Mouse (Mus musculus) limb, embryonic 15.5 days (tissue): ENCODE measurements around the gene Fuk. TPM values are rescaled to one million over a fixed set of nuclear protein-coding genes. Genes with fewer than 3 reads are reported as not detected.

ENCODE experiments used
- polyA plus RNA-seq: library from polyadenylated mRNA; unstranded; fragments of >200 nt; fragmentation: Nextera tagmentation; extraction: Ambion mirVana; gene quantifications from 2 replicates; pipeline ENCODE4 v1.2.1, GENCODE M21; 2015

Fuk gene
- polyA plus RNA-seq, 1 experiment from 2014 or later: 12.2 TPM

Other genes with a start within 250 kb of the Fuk start
- gene Mtss1l, start 181.0 kb downstream of the Fuk start, polyA plus RNA-seq: 9.6 and 10.2 TPM in 2 replicates
- 5.0 and 5.3 TPM in 2 replicates for gene Il34, start 96.6 kb downstream of the Fuk start, polyA plus RNA-seq
- gene Cog4, start 55.9 kb downstream of the Fuk start, polyA plus RNA-seq: 77.7 and 77.8 TPM in 2 replicates
- 125 and 127 TPM in 2 replicates for gene Sf3b3, start 55.7 kb downstream of the Fuk start, polyA plus RNA-seq
- 29.6 and 32.6 TPM in 2 replicates for gene St3gal2, start 17.4 kb upstream of the Fuk start, polyA plus RNA-seq
- 12.4 and 15.9 TPM in 2 replicates for gene Ddx19a, start 95.3 kb upstream of the Fuk start, polyA plus RNA-seq
- gene Ddx19b, start 129.3 kb upstream of the Fuk start, polyA plus RNA-seq: 4.9 and 5.0 TPM in 2 replicates
- gene Aars, start 130.7 kb upstream of the Fuk start, polyA plus RNA-seq: 48.0 and 48.4 TPM in 2 replicates
- gene Exosc6, start 153.9 kb upstream of the Fuk start, polyA plus RNA-seq: 8.2 and 9.7 TPM in 2 replicates
- gene Clec18a, start 189.9 kb upstream of the Fuk start, polyA plus RNA-seq: not detected in 2 replicates
- 8.9 and 10.0 TPM in 2 replicates for gene Pdpr, start 192.1 kb upstream of the Fuk start, polyA plus RNA-seq